Mouse (Mus musculus) liver, adult 2 months (tissue): Measurements from ENCODE around the gene Parva.

Source experiments
- CTCF ChIP-seq: fragments of 200-500 bp; IDR thresholded peaks from 2 replicates; pipeline ENCODE4 v1.5.1; 2011; ENCODE audit warnings: low read depth, low read length, control low read depth
- POLR2A ChIP-seq: fragments of 200-500 bp; IDR thresholded peaks from 2 replicates; pipeline ENCODE4 v1.6.1; 2011; ENCODE audit warnings: low read length, control low read depth; ENCODE audit not compliant: insufficient read depth; ENCODE audit errors: extremely low read depth

GRCm38 (mm10) chr7:112500134-112500490, 72.8 kb downstream of the Parva start:
- TF ChIP-seq CTCF (no peak), POLR2A (no peak)
